Mouse (Mus musculus) embryonic facial prominence, embryonic 12.5 days (tissue): ENCODE results near the gene Hoxb8. TPM values are rescaled to one million over a fixed set of nuclear protein-coding genes. Genes with fewer than 3 reads are reported as not detected.

Source experiments
- ATAC-seq: fragments of 200-750 bp; cut with Nextera tagmentation; 2 replicates; pipeline ENCODE4 v1.8.0; 2017; ENCODE audit not compliant: insufficient number of reproducible peaks, insufficient read depth, low FRiP score, low TSS enrichment
- H3K27ac ChIP-seq: fragments of 300-500 bp; sonication (generic); 2 replicates; pipeline ENCODE4 v1.5.1; 2016; ENCODE audit warnings: mild to moderate bottlenecking
- H3K27me3 ChIP-seq: fragments of 300-500 bp; sonication (generic); 2 replicates; pipeline ENCODE4 v1.6.1; 2016; ENCODE audit warnings: mild to moderate bottlenecking, moderate library complexity
- H3K36me3 ChIP-seq: fragments of 300-500 bp; sonication (generic); 2 replicates; pipeline ENCODE4 v1.6.1; 2016; ENCODE audit warnings: mild to moderate bottlenecking
- H3K4me1 ChIP-seq: fragments of 300-500 bp; sonication (generic); 2 replicates; pipeline ENCODE4 v1.6.1; 2016
- H3K4me2 ChIP-seq: fragments of 300-500 bp; sonication (generic); replicated peaks from 2 replicates; pipeline ENCODE4 v1.6.1; 2016; ENCODE audit warnings: mild to moderate bottlenecking, moderate library complexity
- H3K4me3 ChIP-seq: fragments of 300-500 bp; sonication (generic); 2 replicates; pipeline ENCODE4 v1.5.1; 2016; ENCODE audit warnings: mild to moderate bottlenecking
- H3K9ac ChIP-seq: fragments of 300-500 bp; sonication (generic); 2 replicates; pipeline ENCODE4 v1.6.1; 2016; ENCODE audit warnings: mild to moderate bottlenecking, moderate library complexity
- H3K9me3 ChIP-seq: fragments of 300-500 bp; sonication (generic); 2 replicates; pipeline ENCODE4 v1.6.1; 2016; ENCODE audit warnings: mild to moderate bottlenecking, moderate library complexity
- WGBS: fragments of 180-500 bp; shearing (Covaris S2); methylation state at CpG from one replicate; pipeline ENCODE4 v1.1.7; 2016; 5-methylcytosine and 5-hydroxymethylcytosine counted together
- polyA plus RNA-seq: library from polyadenylated mRNA; unstranded; fragments of >200 nt; fragmentation: Nextera tagmentation; extraction: Ambion mirVana; gene quantifications from 2 replicates; pipeline ENCODE4 v1.2.1, GENCODE M21; 2016

The Hoxb8 gene
- polyA plus RNA-seq, 1 experiment from 2014 or later, result not detected

GRCm38 (mm10) chr11:96259511-96259910, 22.2 kb upstream of the Hoxb8 start:
- H3K27ac ChIP-seq, result no peak overlapping the region
- H3K27me3 ChIP-seq, result peaks cover 99% of the 10 kb centered on the region
- no peaks in the 10 kb centered on the region for H3K36me3 ChIP-seq
- H3K9me3 ChIP-seq, result no peaks in the 10 kb centered on the region
- 8% methylated on average over 1 of the region's 1 CpGs for WGBS
- no peak overlapping the region for H3K4me3 ChIP-seq
- no peak for ATAC-seq
- H3K4me2 ChIP-seq, result no peak overlapping the region
- no peaks in the 10 kb centered on the region for H3K4me1 ChIP-seq
- H3K9ac ChIP-seq, result no peak overlapping the region

DNA sequence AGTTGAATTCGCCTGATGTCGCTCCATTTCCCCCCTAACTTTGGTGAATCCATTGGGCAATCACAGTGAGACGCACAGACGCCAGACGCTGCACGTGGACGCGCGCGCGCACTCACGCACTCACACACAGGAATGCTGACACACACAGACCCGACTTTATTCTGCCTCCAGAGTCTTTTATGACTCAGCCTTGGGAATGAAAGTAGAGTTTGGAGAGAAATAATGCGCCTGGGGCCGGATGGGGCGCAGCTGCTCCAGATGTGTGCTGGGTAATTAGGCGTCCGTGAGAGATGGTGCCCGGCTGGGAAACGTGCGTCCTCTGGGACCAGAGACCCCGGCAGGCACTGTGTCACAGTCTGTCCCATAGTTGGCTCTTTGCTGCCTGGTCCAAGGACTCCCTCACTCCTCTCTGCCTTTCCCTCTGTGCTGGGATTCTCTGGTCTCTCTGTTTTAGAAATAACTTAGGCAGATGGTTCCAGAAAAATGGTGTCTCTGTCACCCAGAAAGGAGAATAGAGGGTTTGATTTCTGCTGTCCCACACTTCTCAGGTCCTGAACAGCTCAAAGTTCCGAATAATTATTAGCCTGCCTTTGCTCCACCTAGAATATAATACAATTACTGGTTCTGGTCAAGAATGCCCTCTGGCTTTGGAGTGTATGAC, 21.3 kb upstream of the Hoxb8 start:
- no peak overlapping the region for H3K4me2 ChIP-seq
- no peak overlapping the region for H3K4me3 ChIP-seq
- H3K36me3 ChIP-seq, result no peaks in the 10 kb centered on the region
- H3K27ac ChIP-seq, result no peak overlapping the region
- H3K4me1 ChIP-seq, result no peaks in the 10 kb centered on the region
- 1% methylated on average over 23 of the region's 23 CpGs for WGBS
- H3K9me3 ChIP-seq, result no peaks in the 10 kb centered on the region
- peaks cover 100% of the 10 kb centered on the region for H3K27me3 ChIP-seq
- H3K9ac ChIP-seq, result no peak overlapping the region
- ATAC-seq, result no peak

DNA sequence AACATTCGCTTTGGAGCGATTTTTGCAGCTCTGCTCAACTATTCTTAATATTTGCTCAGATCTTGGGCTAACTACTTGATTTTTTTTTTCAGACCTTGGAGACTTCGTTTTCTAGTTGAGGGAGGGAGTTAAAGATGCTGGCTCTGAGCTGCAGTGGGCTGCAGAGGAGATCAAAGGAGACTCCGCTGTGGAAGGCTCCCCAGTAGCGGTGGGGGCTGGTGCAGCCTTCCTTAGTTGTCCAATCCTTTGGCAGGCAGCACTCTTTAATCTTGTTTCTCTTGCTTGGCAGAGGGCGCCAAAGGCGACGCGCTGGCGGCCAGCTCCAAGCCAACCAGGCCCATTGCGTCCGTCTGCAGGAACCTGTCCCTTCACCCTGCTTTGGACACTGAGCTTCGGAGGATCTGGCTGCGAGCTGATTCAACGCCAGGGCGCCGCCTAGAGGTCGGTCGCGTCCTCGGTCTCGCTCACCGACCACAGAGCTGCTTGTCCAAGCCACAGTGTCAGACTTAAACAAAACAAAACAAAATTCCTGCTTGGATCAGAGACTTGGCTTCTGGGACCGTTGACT, 20.3 kb upstream of the Hoxb8 start:
- Histone ChIP-seq H3K27ac (no peak overlapping the region), H3K9ac (no peak overlapping the region), H3K4me1 (no peaks in the 10 kb centered on the region), H3K27me3 (peaks cover 100% of the 10 kb centered on the region), H3K9me3 (no peaks in the 10 kb centered on the region), H3K4me3 (no peak overlapping the region), H3K4me2 (no peak overlapping the region), H3K36me3 (no peaks in the 10 kb centered on the region)
- ATAC-seq, result no peak
- 1% methylated on average over 24 of the region's 24 CpGs for WGBS

- Histone ChIP-seq H3K4me3 (no peak overlapping the region), H3K36me3 (no peaks in the 10 kb centered on the region), H3K27ac (no peak overlapping the region), H3K4me1 (no peaks in the 10 kb centered on the region), H3K9me3 (no peaks in the 10 kb centered on the region), H3K27me3 (peaks cover 100% of the 10 kb centered on the region), H3K4me2 (no peak overlapping the region), H3K9ac (no peak overlapping the region)
- no peak for ATAC-seq
- 9% methylated on average over 6 of the region's 6 CpGs for WGBS
Measured at GRCm38 (mm10) chr11:96262262-96262830, 19.4 kb upstream of the Hoxb8 start.

- Histone ChIP-seq H3K4me3 (no peak overlapping the region), H3K4me2 (no peak overlapping the region), H3K27me3 (peaks cover 98% of the 10 kb centered on the region), H3K36me3 (no peaks in the 10 kb centered on the region), H3K9me3 (no peaks in the 10 kb centered on the region), H3K4me1 (no peaks in the 10 kb centered on the region), H3K9ac (no peak overlapping the region), H3K27ac (no peak overlapping the region)
- WGBS, result 2% methylated on average over 33 of the region's 33 CpGs
- no peak for ATAC-seq
Measured at GRCm38 (mm10) chr11:96263636-96264389, 17.9 kb upstream of the Hoxb8 start.

- ATAC-seq, result no peak
- 2% methylated on average over 8 of the region's 8 CpGs for WGBS
- no peak overlapping the region for H3K4me3 ChIP-seq
- H3K9me3 ChIP-seq, result no peaks in the 10 kb centered on the region
- H3K36me3 ChIP-seq, result no peaks in the 10 kb centered on the region
- no peak overlapping the region for H3K27ac ChIP-seq
- no peaks in the 10 kb centered on the region for H3K4me1 ChIP-seq
- no peak overlapping the region for H3K4me2 ChIP-seq
- peaks cover 98% of the 10 kb centered on the region for H3K27me3 ChIP-seq
- H3K9ac ChIP-seq, result no peak overlapping the region
Measured at GRCm38 (mm10) chr11:96264390-96265020, 17.2 kb upstream of the Hoxb8 start.

DNA sequence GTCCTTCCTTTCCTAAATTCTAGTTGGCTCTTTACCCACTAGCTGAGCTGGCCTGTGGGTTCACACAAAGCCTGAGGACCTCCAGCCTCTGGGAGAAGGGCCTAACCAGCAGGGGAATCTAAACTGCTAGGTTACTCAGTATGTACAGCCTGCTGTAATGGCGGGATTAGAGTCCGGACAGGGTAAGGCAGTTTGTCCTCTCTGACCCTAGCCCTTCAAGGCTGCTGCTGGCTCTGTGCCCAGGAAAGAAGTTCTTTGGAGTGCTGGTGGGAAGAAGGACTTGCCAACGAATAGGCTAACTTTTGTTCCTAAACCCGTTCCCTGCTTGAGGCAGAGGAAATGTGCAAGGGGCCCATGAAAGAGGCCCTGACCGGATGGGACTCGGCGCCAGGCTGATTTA, 15.8 kb upstream of the Hoxb8 start:
- Histone ChIP-seq H3K4me3 (no peak overlapping the region), H3K27me3 (peaks cover 98% of the 10 kb centered on the region), H3K9ac (no peak overlapping the region), H3K4me2 (no peak overlapping the region), H3K36me3 (no peaks in the 10 kb centered on the region), H3K9me3 (no peaks in the 10 kb centered on the region), H3K4me1 (no peaks in the 10 kb centered on the region), H3K27ac (no peak overlapping the region)
- ATAC-seq, result no peak
- WGBS, result 2% methylated on average over 7 of the region's 7 CpGs

DNA sequence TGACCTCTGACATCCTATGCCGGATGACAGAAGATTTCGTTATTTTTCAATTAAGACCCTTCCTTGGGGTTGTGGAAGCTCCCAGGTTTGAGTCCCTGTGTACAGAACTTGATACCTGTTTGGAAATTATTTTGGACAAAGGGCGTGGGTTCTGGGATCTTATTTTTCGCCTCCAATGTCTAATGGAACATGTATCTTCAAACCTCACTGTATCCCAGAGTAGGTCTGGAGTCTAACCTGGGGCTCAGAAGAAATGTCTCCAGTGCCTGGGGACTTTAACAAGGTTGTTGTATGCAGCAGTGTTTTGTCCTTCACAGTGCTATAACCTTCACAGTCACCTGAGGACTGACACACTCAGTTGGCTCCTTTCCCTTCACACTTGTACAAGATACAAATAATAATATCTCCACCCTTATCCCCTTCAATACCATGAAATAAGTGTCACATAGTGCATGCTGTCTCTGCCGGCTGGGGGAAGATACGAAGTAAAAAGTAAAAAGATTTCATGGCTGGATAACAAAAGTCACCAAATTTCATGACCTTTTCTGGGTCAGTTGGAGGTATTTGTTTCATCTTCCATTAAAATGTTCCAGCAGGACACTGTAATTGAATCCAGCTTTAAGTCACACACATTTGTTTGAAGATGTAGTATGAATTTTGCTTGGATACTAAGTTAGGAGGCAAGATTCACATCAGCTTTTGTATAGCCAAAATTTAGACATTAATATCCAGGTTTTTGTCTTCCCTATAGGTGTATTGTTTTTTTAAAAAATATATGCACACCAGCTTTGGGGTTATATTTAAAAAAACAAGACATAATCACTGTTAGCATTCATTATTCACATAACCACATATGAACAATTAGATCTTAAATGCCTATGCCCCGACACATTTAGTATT, 14.4 kb upstream of the Hoxb8 start:
- Histone ChIP-seq H3K4me3 (no peak overlapping the region), H3K27me3 (peaks cover 98% of the 10 kb centered on the region), H3K4me2 (no peak overlapping the region), H3K9ac (no peak overlapping the region), H3K36me3 (no peaks in the 10 kb centered on the region), H3K27ac (no peak overlapping the region), H3K4me1 (no peaks in the 10 kb centered on the region; the same call in 1 of the 2 replicates), H3K9me3 (no peaks in the 10 kb centered on the region)
- 9% methylated on average over 7 of the region's 7 CpGs for WGBS
- ATAC-seq, result no peak

DNA sequence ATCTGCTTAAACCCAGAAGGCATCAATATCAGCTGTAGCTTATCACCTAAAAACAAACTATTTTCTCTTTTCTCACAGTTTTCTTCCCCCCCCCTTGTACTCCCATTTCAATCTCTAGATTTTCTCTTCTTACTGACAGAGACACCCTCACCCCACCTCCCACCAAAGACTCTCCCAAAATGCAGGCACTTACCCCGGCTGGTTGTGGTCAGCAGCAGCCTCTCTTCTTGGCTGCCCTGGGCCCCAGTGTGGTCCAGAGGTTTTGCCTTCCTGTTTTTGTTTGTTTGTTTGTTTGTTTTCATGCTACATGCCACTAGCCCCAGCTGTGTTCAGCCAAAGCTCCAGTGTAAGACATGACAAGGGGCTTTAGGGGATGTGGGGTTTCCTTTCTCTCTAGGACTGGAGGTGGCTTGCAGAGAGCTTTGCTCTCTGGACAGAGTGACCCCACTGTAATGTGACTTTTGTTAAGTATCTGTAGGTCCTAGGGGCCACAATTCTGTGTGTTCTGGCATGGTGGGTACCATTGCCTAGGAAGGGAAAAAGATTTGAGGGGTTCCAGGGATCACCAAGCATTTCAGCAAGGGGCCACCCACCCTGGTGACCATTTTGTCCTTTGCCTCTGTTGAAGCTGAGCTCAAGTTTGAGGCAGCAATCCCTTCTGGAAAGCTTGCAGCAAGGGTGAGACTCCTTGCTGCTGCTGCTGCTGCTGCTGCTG, 13.5 kb upstream of the Hoxb8 start:
- Histone ChIP-seq H3K4me1 (no peaks in the 10 kb centered on the region; the same call in 1 of the 2 replicates), H3K4me3 (no peak overlapping the region), H3K4me2 (no peak overlapping the region), H3K27ac (no peak overlapping the region), H3K9ac (no peak overlapping the region), H3K9me3 (no peaks in the 10 kb centered on the region), H3K27me3 (peaks cover 98% of the 10 kb centered on the region), H3K36me3 (no peaks in the 10 kb centered on the region)
- ATAC-seq, result no peak
- 7% methylated on average over 1 of the region's 1 CpGs for whole genome bisulfite sequencing

DNA sequence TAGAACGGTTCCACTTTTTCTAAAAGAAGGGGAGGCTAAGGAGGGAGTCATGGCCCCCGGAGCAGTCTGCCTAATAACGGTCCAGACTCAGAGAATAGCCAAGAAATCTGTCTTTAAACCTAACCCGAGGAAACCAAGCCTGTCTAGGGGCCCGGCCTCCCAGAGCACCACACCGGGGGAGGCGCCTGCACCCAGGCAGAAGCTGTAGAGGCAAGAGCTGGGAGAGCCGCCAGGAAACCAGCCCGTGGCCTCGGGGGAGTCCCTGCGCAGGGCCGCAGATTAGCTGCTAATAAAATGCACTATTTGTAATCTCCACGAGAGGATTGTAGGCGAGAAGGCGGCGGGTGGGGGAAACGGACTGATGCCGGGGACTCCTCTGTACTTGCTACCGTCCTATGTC, 11.8 kb upstream of the Hoxb8 start:
- Histone ChIP-seq H3K4me1 (no peaks in the 10 kb centered on the region; the same call in 1 of the 2 replicates), H3K9ac (no peak overlapping the region), H3K4me2 (no peak overlapping the region), H3K36me3 (no peaks in the 10 kb centered on the region), H3K27ac (no peak overlapping the region), H3K4me3 (no peak overlapping the region), H3K27me3 (peaks cover 98% of the 10 kb centered on the region), H3K9me3 (no peaks in the 10 kb centered on the region)
- no peak for ATAC-seq
- under 1% methylated on average over 19 of the region's 19 CpGs for WGBS
